Mouse (Mus musculus): ENCODE measurements around the gene Zwilch.

DNA sequence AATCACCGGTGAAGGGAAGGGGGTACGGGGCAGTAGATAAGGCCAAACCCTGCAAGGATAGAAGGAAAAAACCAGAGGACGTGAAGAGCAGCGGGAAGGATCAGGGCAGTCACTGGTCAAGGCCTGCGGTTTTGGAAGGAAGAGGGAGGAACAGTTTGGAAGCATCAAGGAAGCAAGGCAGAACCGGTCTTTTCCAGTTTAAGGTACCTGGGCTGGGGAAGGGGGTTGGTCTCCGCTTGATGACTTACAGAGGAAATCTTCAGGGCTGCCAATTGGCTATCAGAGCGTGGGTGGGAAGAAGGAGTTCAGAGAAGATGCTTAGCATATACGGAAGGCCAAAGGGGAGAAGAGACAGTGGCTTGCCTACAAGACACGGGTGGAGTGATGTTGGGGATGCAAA, 50.3 kb downstream of the Zwilch start:
- TF ChIP-seq GATA1 (IDR thresholded peaks at IDR 0.05; ENCODE audit: borderline replicate concordance, low read length) (no peak), FLI1 (IDR thresholded peaks at IDR 0.05; ENCODE audit: low read length) (no peak)
